In the genomic region with DNA sequence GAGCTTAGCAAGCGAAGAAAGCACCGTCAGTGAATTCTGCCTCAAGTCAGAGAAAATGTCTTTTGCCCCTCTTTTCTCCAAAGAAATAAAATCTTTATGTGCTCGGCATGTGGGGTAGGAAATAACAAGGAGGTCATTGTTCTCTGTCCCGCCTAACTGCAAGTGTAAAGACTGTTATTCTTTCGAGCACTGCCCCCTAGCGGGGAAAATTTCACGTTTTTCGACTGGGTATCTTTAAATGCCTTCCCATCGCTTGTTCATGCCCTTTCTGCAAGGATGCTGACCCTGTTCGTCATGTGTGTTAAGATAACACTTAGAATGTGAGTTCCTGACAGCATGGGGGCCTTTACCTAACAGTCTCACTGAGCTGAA, we compare ENCODE assay signal across 8 mouse cellular contexts. TPM values are rescaled to one million over a fixed set of nuclear protein-coding genes. Genes with fewer than 3 reads are reported as not detected.
DNase-seq lines count a peak whose midpoint lies in the region; ATAC-seq and TF ChIP-seq lines count a peak whose summit lies in the region.

No protein-coding gene starts in this region.

- TF ChIP-seq CTCF in cortical plate, adult 2 months (IDR thresholded peaks at IDR 0.05; ENCODE audit: extremely low read depth, insufficient read depth, low read length): peak; percentile 69

- H3K4me1 ChIP-seq in cortical plate, adult 2 months (ENCODE audit: control insufficient read depth, insufficient read depth, low read length): no peaks in the 10 kb centered on the region

- TF ChIP-seq POLR2A in cortical plate, adult 2 months (IDR thresholded peaks at IDR 0.05; ENCODE audit: extremely low read depth, insufficient read depth, low read length): no peak

- peak; percentile 94 for DNase-seq in gastrocnemius, postnatal 10 days
- DNase-seq in hindlimb bud, embryonic 11.5 days (ENCODE audit: extremely low spot score, low read depth, low spot score): peak; percentile 99
- peak; percentile 90 to 97 for DNase-seq in left cerebral cortex, adult 18-20 months (ENCODE audit: low spot score in 2 of 2)
- DNase-seq in right cerebral cortex, postnatal 25 days: peak; percentile 80
- peak; percentile 69 to 93 for DNase-seq in urinary bladder, postnatal 4 days (ENCODE audit: low spot score in 2 of 2)

- H3K4me3 ChIP-seq in cortical plate, adult 2 months (ENCODE audit: insufficient read depth, low read length): no peak overlapping the region

- H3K27ac ChIP-seq in cortical plate, adult 2 months (ENCODE audit: insufficient read depth, low read length): no peak overlapping the region

- peak; percentile 70 for ATAC-seq in activated CD4-positive, CD25-positive, alpha-beta regulatory T cell, adult 4 months
- peak; percentile 74 for ATAC-seq in megakaryocyte-erythroid progenitor cell, adult 5-6 weeks (replicated peaks; ENCODE audit: low FRiP score, low TSS enrichment, poor library complexity, severe bottlenecking)

RNA-seq across cellular contexts. Expression of gene Krr1, which starts 47.0 kb away (rescaled TPM):
- 10 to 100 TPM; 41.2 to 41.9 TPM for polyA plus RNA-seq in activated CD4-positive, CD25-positive, alpha-beta regulatory T cell, adult 4 months (2017; shearing (Covaris generic))
- polyA plus RNA-seq in cortical plate, adult 2 months (2012; rRNA removed): 27.9 and 28.5 TPM in 2 replicates
- total RNA-seq in gastrocnemius, postnatal 10 days (2021): 10 to 100 TPM; 25.0 to 25.4 TPM
- 10 to 100 TPM; 39.6 to 41.1 TPM for total RNA-seq in left cerebral cortex, adult 18-20 months (2021)
- total RNA-seq in megakaryocyte-erythroid progenitor cell, adult 5-6 weeks (2014; fragmentation: Nextera tagmentation): 46.6 and 62.5 TPM in 2 replicates
- total RNA-seq in megakaryocyte-erythroid progenitor cell, adult 5-6 weeks (2017): 66.1 and 67.9 TPM in 2 replicates
